Mouse (Mus musculus): ENCODE results near the gene Rgs12.

- TF ChIP-seq ZC3H11A (IDR thresholded peaks at IDR 0.05; ENCODE audit: borderline replicate concordance, low read depth, low read length) = no peak
- TF ChIP-seq CHD2 (IDR thresholded peaks at IDR 0.05; ENCODE audit: low read depth, low read length) = no peak
Observed at GRCm38 (mm10) chr5:35088785-35089613, 139.8 kb downstream of the Rgs12 start.
